Mouse (Mus musculus) regulatory T cell (primary cell): ENCODE measurements around the gene Nudt7.

ENCODE experiments used
- in situ Hi-C: fragments of 300-600 bp; cut with MboI, MseI; formaldehyde crosslinking; loops from one replicate; pipeline ENCODE4 v1.15.1; 2025; ENCODE audit warnings: high pct_unique_total_duplicates

Gene Nudt7

DNA sequence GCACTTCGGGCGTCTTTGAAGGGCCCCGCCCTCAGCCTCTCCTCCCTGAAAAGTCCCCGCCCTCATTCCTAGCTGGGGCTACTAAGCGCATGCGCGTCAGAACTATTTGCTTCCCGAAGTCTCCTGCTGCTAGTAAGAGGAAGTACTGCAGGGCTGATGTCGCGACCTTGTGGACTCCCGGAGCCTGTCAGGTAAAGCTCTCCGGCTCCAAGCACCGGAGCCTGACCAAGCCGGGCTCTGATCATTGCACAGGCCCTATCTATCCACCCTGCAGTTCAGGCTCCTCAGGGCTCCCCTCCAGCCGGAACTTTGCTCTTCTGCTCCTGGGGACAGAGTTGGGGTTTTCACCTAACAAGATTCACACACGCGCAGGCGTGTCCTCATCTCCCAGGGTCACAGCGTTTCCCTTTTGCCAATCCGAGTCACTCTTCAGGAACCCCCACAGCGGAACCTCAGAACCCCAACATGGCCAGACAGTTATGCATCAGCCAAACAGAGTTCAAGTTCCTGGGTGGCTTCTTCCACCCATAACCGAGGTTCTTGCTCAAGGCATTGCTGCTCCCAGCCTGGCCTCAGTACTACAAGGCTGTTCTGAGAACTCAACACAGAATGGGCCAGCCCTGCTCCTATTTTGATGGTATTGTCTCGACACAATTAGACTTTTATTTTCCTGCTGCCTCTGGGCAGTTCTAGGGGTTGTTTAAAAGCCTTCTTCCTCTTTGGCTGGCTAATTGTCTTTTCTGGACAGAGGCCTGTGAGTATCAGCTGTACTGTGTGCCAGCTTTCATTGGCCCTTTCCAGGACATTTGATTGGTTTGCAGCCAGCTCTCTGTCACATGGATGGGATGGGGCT, at the start of gene Nudt7:
Nudt7 (plus strand) TSS at position 48 of the 853 bp plus-strand sequence.
- in situ Hi-C loops, result loop anchor here (10.0 kb wide), 1 partner anchor 499 kb away; the partner anchor contains the start of gene Mon1b

DNA sequence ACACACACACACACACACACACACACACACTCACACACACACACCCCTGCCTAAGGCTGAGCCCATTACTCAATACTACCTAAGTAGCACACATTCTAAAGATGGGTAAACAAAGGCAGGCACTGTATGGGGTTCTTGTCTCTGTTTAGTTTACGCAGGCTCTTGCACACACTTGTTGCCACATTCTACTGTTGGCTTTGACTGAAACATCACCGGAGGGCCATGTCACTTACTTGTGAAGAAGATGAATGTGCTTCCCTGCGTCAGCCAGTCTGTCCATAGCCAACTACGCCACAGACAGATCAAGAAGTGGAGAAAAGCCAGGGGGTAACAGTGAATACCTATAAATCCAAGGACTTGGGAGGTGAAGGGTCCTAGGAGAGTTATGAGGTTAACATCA, 45.4 kb upstream of the Nudt7 start:
- in situ Hi-C loops, result no loop called here

DNA sequence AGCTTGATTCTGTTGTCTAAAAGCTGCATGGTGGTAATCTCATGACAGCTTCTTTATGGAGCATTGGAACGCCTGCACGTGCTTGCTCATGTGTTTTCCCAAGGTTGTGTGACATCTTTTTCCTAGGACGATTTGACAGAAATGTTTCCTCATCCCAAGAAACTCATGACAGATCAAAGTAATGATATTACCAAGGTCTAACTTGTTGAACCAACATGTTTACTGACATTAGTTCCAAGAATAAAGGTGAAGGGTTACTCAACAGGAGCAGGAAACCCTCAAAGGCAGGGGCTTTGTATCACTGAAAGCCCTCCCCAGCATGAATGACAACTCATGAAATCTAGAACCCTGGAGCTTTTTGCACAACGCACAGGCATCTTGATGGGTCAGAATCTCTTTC, 42.6 kb upstream of the Nudt7 start:
- in situ Hi-C loops, result no loop called here

DNA sequence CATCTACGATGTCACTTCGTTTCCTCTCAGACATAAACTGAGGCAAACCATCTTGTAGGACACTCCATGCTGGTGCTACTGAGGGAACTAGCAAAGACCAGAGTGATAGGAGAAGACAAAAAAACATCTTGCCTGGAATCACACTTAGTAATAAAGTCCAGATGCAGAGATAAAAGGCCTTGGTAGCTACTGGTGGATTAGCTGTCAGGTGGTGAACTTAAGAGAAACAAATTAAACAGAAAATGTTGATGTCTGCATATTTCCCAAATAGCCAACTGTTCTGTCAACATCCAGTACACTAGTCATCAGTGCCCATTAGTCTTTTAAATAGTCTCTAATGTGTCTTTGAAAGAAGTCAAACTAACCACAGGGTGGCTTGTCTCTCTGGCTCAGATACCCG, 40.0 kb upstream of the Nudt7 start:
- in situ Hi-C loops, result no loop called here

DNA sequence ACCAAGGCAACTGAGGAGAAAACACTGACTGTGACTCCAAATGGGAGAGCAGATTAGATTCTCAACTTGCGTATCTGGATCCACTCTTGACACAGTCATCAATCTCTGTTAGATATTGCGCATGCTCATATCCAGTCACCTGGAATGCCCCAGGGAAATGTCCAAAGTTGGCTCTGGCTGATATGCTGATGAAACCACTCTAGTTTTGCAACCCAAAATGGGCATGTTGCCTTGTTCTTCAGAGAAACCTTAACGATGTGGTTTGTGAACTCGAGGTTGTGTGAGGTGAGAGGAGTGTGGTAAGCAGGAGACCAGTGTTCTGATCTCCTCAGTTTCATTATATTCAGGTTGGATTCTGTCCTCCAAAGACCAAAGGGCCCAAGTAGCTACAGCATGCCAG, 38.8 kb upstream of the Nudt7 start:
- in situ Hi-C loops, result no loop called here

DNA sequence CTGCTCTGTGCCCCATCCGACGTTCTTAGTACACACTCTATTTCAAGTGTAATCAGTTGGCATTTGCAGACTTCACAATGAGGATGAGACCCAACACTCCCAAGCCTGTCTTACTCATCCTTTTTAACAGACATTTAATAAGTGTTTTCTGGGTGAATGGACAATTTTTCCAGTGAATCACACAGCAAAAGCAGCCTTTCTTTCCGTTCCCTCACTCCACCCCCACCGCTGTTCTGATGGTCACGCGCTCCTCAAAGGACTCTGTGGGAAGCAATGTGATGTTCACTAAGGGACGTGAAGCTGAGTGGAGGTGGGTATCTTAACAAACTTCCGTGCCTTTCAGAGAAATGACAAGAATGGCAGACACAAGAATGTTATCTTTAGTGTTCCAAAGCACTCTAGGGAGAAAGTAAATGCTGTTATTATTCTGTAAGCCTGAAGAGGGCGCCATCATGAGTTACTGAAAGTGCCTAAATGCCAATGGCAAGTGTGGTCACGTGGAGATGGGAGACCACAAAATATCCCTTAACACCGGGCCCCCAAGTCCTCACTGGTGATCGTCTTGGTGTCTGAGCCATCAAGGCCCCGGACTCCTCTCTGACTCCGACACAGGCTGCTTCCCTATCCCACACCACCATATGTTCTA, 32.7 kb upstream of the Nudt7 start:
- in situ Hi-C loops, result no loop called here

DNA sequence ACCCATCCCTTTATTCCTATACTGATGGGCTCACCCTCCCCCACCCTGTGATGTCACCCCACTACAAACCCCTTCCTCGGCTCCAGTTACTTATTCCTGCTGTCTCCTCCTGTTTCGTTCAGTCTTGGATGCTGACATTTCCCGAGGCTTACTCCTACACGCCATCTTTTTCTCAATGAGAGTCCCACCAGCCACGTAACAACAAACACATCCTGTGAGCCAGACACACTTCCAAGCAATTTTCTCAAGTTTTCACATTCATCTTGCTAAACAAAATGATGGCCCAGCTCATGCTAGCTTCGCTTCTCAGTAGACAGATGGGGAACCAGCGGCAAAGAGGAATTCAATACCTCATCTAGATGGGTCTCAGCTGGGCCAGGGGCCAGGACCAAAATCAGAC, 30.0 kb upstream of the Nudt7 start:
- in situ Hi-C loops, result no loop called here

DNA sequence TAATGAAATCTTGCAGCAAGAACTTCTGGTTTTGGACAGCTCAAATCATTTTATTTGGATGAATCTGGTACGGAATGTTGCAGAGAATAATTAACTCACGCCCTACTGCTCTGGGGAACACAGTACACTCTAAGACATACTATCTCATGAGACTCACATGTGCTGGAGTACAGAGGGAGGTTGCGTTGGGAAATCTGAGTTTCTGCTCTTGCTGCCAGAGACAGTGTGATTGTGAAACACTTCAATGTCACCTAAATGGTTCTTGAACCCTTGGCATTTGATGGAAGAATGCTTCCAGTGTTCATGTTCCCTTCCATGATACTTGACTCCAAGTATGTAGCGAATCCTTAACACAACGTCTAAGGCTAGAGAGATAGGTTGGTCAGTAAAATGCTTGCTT, 27.4 kb upstream of the Nudt7 start:
- in situ Hi-C loops, result no loop called here

DNA sequence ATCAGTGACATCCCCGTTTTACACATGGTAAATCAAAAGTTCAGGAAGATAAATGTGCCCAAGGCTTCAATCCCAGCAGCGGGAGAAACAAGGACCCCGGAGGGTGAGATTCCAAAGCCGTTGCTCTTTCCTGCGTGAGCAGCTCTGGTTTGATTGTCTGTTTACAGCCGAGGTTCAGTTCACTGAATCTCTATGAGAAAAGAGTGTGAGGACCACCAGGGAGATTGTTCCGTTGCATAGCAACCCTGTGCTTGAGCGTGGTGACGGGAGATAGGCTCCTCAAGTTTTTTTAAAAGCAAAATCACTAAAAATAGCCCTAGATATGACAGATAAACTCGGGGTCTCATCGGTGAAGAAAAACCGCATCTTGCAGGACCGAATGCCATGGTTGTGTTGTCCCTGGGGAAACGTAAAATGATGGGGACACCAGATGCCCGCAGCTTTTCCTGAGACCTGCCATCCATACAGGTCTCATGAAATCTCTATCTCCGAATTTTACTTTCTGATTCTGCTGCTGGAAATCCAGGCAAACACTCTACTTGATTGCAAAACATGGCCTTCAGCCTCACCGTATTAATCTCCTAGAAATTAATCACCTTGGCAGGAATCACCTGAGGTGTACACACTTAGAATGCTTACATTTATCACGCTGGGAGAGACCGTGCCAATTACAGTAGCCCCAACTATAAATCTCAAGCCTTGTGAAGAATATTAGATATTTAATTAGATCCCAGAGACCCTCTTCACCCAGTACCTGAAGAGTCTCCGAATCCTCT, 23.8 kb upstream of the Nudt7 start:
- in situ Hi-C loops, result no loop called here

DNA sequence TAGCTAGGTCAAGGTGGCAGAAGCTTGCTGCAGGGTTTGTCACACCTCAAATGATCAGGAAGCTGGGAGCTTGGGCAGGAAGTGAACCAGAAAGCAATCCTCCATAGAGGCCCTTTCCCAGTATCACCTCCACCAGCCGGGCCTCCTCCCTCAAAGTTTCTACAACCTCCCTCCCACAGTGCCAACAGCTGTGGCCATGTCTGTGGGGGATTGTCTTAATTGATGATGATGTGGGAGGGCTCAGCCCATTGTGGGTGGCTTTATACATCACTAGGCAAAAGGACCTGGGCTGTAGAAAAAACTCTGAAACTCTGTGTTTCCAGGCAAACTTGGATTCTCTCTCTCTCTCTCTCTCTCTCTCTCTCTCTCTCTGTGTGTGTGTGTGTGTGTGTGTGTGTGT, 18.3 kb upstream of the Nudt7 start:
- in situ Hi-C loops, result no loop called here

DNA sequence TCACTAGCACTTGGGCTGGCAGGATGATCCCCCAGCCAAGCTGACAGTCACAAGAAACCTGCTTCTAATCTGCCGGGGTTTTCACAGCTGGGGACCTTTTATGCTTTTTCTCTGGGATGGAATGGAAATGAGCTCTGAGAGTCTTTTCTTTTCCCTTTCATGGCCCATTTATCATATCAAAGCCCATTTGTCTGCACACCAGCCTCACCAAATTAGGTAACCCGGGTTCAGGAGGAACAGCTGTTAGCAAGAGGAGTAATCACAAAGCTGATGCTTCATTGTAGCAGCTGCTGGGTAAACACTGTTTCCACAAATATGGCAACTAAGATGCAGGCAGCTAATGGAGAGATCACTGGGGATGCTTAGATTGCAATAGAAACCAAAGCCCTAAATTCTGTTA, 17.3 kb upstream of the Nudt7 start:
- in situ Hi-C loops, result no loop called here

DNA sequence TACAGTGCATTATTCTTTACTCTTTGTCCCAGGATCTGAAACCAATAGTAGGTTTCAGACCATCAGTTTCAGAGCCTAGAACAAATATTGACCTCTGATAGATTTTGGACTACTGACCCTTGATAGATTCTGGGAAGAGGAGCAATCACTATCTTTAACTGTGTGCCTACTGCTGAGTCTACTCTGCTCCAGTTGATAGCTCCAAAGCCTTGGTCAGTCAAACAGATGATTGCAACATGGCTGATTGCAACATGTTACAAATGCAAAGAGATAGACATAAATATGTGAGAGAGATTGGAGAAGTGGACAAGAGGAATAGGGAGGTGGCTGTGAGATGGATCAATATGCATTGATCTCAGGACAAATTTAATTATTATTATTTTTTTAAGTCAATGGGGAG, 15.9 kb upstream of the Nudt7 start:
- in situ Hi-C loops, result no loop called here

DNA sequence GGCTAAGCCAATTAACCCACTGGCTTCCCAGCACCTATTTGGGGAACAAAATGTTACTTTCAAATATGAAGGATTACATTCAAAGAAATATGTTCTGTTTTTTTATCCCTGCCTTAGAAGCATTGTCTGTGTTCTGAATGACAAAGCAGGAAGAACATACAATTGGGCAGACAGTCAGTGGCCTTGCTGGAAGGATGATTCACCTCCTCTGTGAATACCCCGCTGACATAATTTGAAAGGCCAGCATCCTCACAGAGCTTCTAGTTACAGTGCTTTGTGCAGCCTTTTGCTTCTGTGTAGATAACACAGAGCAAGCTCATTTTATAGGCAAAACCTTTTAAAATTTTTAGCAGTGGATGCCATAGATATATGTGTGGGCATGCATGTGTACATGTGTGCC, 11.6 kb upstream of the Nudt7 start:
- in situ Hi-C loops, result no loop called here

DNA sequence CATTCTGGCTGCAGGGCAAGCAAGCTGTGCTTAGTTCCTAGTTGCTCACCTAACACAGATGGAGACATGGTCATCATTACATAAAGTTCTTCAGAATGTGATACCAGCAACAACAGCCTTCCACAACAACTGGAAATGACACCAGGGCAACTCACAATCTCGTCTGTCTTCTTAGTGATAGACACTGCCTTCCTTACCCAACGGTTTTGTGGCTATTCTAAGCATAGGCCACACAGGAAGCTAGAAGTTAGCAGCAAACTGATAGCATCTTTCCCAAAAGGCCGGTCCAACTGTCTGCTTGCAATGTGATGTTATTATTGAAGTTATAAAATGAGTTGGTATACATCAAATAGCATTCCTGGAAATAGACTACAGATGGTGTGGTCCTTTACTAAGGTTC, 9.7 kb upstream of the Nudt7 start:
- in situ Hi-C loops, result no loop called here

DNA sequence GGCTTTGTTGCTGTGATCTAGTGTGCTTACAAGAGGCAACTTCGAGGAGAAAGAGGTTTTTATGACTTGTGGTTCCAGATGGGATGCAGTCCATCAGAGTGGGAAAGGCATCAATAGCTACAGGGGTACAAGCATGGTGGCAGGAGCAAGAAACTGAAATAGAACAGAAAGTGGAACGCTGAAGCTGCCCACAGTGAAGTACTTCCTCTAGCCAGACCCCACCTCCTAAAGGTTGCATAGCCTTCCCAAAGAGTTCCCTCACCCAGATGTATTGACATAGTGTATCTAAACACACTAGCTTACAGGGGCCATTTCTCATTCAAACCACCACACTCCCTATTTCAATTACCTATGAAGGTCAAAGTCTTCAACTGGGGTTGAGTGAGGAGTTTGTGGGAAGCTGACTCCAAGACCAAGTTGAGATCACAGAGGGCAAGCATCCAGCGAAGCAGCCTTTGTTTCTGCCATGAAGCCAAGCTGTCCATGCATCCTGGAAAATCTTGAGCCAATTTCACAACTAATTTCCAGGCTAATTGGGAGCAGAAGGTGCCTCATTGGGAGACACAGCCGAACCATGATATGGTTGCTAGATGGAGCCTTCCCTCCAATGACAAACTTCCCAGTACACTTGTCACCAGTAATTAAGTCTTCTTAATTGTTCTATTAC, 9.1 kb upstream of the Nudt7 start:
- in situ Hi-C loops, result no loop called here

DNA sequence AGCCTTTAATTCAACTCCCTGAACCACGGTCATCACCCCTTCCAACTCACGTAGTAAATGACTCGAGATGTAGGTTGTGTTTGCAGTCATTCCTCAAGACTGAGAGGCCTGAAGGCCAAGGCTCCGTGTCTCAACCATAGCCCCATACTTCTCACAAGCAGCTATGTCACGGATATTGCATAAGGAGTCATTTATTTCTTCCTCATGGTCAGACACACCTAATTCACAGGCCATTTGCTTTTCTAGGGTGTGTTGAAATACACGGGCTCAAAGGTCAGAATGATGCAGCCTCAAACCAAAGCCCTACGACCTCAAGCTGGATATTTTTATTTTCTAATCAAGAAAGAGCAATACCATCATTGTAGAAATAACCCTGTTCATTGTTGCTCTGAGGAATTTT, 2.5 kb upstream of the Nudt7 start:
- in situ Hi-C loops, result loop anchor here (10.0 kb wide), 1 partner anchor 496 kb away; the partner anchor contains the start of gene Mon1b

DNA sequence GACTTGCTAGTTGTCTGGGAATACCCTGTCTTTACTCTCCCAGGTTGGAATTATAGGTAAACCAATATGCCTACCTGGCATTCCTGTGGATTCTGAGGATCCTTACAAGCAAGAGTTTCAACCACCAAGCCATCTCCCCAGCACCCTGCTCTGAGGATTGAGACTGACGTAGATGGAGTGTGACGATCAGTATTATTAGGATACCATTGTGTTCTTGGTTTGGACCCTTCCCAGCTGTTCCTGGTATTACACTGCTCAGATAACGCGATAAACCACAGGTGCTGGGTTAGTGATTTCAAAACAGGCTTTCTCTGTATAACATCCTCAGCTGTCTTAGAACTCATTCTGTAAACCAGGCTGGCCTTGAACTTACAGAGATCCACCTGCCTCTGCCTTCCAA, 1.9 kb upstream of the Nudt7 start:
- in situ Hi-C loops, result loop anchor here (10.0 kb wide), 1 partner anchor 497 kb away; the partner anchor contains the start of gene Mon1b

DNA sequence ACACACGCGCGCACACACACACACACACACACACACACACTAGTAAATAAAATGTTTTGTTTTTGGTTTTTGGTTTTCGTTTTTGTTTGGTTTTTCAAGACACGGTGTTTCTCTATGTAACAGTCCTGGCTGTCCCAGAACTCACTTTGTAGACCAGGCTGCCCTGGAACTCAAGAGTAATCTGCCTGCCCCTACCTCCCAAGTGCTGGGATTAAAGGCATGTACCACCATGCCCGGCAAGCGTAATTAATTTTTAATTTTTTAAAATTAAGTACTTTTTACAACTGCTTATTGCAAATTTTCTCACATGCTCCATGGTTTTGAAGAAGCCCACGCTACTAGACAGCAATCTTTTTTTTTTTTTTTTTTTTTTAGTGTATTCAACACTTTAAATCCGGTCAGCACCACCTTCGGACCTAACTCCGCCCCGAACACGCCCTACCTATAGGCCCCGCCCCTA, 277 bp upstream of the Nudt7 start:
- in situ Hi-C loops, result loop anchor here (10.0 kb wide), 1 partner anchor 498 kb away; the partner anchor contains the start of gene Mon1b

DNA sequence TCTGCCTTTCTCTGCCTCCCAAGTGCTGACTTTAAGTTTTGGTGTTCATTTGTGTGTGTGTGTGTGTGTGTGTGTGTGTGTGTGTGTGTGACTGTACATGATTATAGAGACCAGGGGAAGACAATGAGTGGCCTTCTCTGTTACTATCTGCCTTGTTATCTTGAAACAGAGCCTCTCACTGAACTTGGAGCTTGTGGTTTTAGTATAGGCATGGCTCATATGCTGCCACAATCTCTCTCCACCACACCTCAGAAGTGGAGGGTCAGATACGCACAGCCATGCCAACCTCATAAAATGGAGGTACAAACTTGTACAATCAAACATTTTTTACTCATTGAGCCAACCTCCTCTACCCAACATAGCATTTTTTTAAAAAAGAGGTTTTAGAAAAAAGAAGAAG, 3.4 kb downstream of the Nudt7 start:
- in situ Hi-C loops, result loop anchor here (10.0 kb wide), 1 partner anchor 502 kb away; the partner anchor contains the start of gene Mon1b

DNA sequence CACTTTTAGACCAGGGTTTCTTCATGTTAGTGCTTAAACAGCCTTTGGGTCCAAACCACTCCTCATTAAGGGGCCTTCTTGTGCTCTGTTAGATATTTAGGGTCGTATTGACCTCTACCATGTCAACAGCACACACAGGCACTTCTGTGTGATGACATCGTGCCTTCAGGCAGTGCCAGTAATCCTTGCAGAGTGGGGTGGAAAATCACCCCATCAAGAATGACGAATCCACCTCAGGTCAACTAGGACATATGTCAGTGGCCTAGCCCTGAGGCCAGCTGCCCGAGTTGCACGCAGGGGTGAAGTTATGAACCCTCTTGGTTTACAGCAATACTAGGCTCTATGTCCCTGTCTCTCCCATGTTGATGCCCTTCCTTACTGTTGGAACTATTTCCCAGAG, 3.8 kb downstream of the Nudt7 start:
- in situ Hi-C loops, result loop anchor here (10.0 kb wide), 1 partner anchor 502 kb away; the partner anchor contains the start of gene Mon1b

DNA sequence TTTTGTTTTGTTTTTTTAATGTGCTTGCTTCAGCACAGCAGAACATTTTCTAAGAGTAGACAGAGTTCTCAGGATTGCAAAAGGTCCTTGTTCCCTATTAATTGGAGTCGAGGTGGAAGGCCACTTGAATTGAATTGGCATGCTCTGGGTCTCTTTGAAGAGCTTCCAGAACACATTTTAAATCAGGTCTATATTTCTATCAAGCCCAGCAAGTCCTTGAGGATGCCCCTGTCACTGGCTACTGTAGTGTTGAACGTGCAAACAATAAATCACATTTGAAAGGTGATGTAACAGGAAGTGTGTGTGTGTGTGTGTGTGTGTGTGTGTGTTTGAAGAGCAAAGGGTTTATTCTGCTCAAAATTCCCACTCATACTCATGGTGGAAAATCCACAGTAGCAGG, 7.1 kb downstream of the Nudt7 start:
- in situ Hi-C loops, result no loop called here
